Mouse (Mus musculus) thymus, adult 2 months (tissue): ENCODE measurements around the gene Otud5.

Experiments
- CTCF ChIP-seq: fragments of 200-500 bp; IDR thresholded peaks from 2 replicates; pipeline ENCODE4 v1.5.1; 2012; ENCODE audit warnings: mild to moderate bottlenecking, control low read depth, low read length, moderate library complexity, borderline replicate concordance; ENCODE audit not compliant: control insufficient read depth, poor library complexity, insufficient read depth; ENCODE audit errors: extremely low read depth
- POLR2A ChIP-seq: fragments of 200-500 bp; IDR thresholded peaks from 2 replicates; pipeline ENCODE4 v1.6.1; 2012; ENCODE audit warnings: mild to moderate bottlenecking, low read length, control low read depth, moderate library complexity; ENCODE audit not compliant: control insufficient read depth, poor library complexity, insufficient read depth; ENCODE audit errors: extremely low read depth

GRCm38 (mm10) chrX:7865786-7866185 lies 24.6 kb downstream of the Otud5 start:
- TF ChIP-seq CTCF: no peak
- TF ChIP-seq POLR2A: no peak
